8 mouse cellular contexts compared by ENCODE assay signal in genomic region chrX:101429142-101429949, GRCm38 (mm10). TPM values are rescaled to one million over a fixed set of nuclear protein-coding genes. Genes with fewer than 3 reads are reported as not detected.
A peak's percentile ranks its signal among the peaks of the same experiment; 100 is the strongest.
DNase-seq lines count a peak whose midpoint lies in the region; ATAC-seq lines count a peak whose summit lies in the region.

Gene Nono (plus strand): TSS chrX:101429318.

- H3K9me3 ChIP-seq in hindbrain, embryonic 16.5 days (ENCODE audit: control insufficient read depth, low read length): no peaks in the 10 kb centered on the region

- no peaks in the 10 kb centered on the region for H3K36me3 ChIP-seq in hindbrain, embryonic 16.5 days (ENCODE audit: control insufficient read depth, insufficient read depth, low read length)
- no peaks in the 10 kb centered on the region for H3K36me3 ChIP-seq in macrophage (ENCODE audit: inconsistent target)

- peak within 1 kb of the TSS; percentile 70 for H3K9ac ChIP-seq in hindbrain, embryonic 16.5 days (ENCODE audit: low read depth, low read length)

- no peaks in the 10 kb centered on the region; the same call in 1 of the 2 replicates for H3K4me1 ChIP-seq in hindbrain, embryonic 16.5 days (ENCODE audit: control insufficient read depth, insufficient read depth, low read depth, low read length)

- ATAC-seq in hindbrain, embryonic 16.5 days: peak; percentile 97

- no peaks in the 10 kb centered on the region for H3K27me3 ChIP-seq in hindbrain, embryonic 16.5 days (replicated peaks; ENCODE audit: control insufficient read depth, insufficient read depth, low read length)

- peak within 1 kb of the TSS; percentile 56 for H3K4me3 ChIP-seq in hindbrain, embryonic 16.5 days (ENCODE audit: low read length)
- peak within 1 kb of the TSS; percentile 61 for H3K4me3 ChIP-seq in macrophage (ENCODE audit: inconsistent target)

- peak within 1 kb of the TSS; percentile 91 for H3K27ac ChIP-seq in hindbrain, embryonic 16.5 days (ENCODE audit: low read depth, low read length)
- peak within 1 kb of the TSS; percentile 89 for H3K27ac ChIP-seq in macrophage

- peaks cover 47% of the 10 kb centered on the region for H3K79me2 ChIP-seq in macrophage (ENCODE audit: inconsistent target)

- H3K4me2 ChIP-seq in hindbrain, embryonic 16.5 days (ENCODE audit: low read length): peak within 1 kb of the TSS; percentile 55

- peak; percentile 83 for DNase-seq in WW6 (ENCODE audit: low read depth, low spot score)
- peak; percentile 35 to 78 for DNase-seq in cerebellum, postnatal 4 days (ENCODE audit: low spot score in 2 of 2)
- peak; percentile 82 for DNase-seq in gastrocnemius, adult 18-20 months (ENCODE audit: low spot score)
- DNase-seq in left cerebral cortex, adult 18-20 months (ENCODE audit: low spot score in 2 of 2): peak; percentile 69 to 75
- peak; percentile 90 for DNase-seq in right cerebral cortex, adult 18-20 months
- peak; percentile 11 for DNase-seq in urinary bladder, postnatal 10 days (ENCODE audit: low spot score)

- 29% methylated on average over 41 of the region's 51 CpGs for WGBS in hindbrain, embryonic 16.5 days
- WGBS in macrophage (ENCODE audit: missing documents): 21% methylated on average over 47 of the region's 51 CpGs

RNA-seq across cellular contexts. Expression of gene Nono, which starts in this region (rescaled TPM):
- 10 to 100 TPM; 36.1 to 52.8 TPM for total RNA-seq in gastrocnemius, adult 18-20 months (2021)
- 256 and 286 TPM in 2 replicates for polyA plus RNA-seq in hindbrain, embryonic 16.5 days (2015; fragmentation: Nextera tagmentation; extraction: Ambion mirVana)
- 100 to 1,000 TPM; 113 to 121 TPM for total RNA-seq in left cerebral cortex, adult 18-20 months (2021)
- total RNA-seq in macrophage (2018; cell fraction: chromatin; rRNA removed): 100 to 1,000 TPM in 23 of 26 experiments, 10 to 100 TPM in 3; 66.2 to 595 (median 270) TPM
- 100 to 1,000 TPM; 108 to 198 (median 150) TPM for total RNA-seq in macrophage (2018; cell fraction: cytosol; rRNA removed)
- total RNA-seq in macrophage (2018; cell fraction: nucleus; rRNA removed): 100 to 1,000 TPM in 21 of 26 experiments, 10 to 100 TPM in 5; 74.7 to 411 (median 200) TPM
- 169 to 225 TPM (median 178 TPM) in 3 replicates for polyA plus RNA-seq in macrophage (2018)

Comparison
In these comparisons a context has a peak if more than half of its experiments do, and no peak if none do; other contexts are left out.
1. Peak in every context shown above with its lines: DNase-seq, ATAC-seq, H3K4me3 ChIP-seq and H3K27ac ChIP-seq.
2. DNase-seq: peak in every context shown above with its lines; median percentile 90 in right cerebral cortex, adult 18-20 months; 83 in WW6; 82 in gastrocnemius, adult 18-20 months; 72 in left cerebral cortex, adult 18-20 months; 56 in cerebellum, postnatal 4 days; 11 in urinary bladder, postnatal 10 days.